Mouse (Mus musculus) brain, adult 2 months (tissue): ENCODE results near the gene Tnpo1.

ENCODE experiments used
- DNase-seq: peaks from one replicate; pipeline ENCODE4 v3.0.0; 2011; ENCODE audit warnings: low read depth, low spot score

Tnpo1 gene

DNA sequence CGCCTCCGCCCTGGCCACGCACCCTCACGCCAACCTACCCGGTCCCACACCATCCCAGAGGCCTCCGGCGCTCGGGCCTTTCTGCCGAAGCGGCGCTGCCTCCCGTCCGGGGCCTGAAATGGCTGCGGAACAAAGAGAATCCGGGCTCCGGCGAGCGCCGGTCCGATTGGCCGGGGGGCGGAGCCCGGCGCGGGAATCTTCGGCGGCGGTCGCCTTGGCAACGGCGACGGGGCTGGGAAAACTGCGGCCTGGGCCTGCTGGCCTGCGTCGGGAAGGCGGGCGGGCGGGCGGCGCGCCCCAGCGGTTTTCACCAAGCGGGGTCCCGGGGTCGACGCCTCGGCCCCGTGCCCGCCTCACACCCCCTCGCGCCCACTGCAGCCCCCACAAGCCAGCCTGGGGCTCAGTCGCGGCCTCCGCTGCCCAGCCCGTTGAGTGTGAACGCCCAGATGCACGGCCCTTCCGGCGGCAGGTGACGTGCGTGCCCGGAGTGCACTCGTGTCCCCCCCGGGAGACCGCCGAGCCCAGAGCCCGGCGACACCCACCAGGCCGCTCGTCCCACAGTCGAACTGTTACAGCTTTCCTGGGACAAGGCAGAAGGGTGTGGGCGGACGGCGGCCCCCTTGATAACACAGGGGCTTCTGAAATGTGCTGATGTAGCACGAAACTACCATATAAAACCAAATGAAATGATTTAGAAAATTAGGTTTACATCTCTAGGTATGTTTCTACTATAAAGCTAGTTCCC lies at the start of gene Tnpo1:
Gene Tnpo1, minus strand, starts transcription at position 172 of the 745 bp plus-strand sequence.
- DNase-seq: peak; percentile 95

DNA sequence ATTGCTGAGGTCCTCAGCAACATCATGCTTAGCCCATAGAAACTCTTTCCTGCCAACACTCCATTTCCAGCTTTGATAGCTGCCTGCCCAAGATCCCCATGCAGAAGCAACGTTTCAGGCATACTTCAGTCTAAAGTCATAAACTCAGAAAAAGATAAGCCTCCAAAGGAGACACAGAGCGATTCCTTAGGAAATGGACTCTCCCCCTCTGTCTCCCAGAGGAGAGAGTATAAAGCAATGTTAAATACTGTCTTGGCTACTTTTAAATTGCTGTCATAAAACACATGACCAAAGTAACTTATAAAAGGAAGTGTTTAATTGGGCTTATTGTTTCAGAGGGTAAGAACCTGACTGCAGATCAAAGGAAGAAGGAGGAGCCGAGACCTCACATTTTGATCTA lies 45.9 kb upstream of the Tnpo1 start:
- DNase-seq: no peak

DNA sequence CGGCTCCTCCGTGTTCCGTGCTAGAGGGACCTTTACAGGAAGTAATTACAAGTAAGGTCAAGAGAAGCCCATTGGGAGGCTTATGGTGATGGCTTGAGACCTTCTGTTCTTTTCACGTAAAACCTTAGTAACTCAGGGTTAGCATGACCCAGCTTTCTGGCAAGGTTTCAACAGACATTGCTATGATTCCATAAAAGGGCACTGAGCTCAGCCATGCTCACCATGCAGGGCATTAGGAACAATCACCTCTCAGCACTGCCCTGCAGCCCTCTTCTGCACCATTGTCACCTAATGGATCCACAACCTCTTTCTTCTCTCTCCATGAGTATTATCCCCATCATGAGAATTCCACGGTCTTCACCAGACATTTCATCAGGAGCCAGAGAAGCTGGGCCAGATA lies 45.5 kb upstream of the Tnpo1 start:
- no peak for DNase-seq

DNA sequence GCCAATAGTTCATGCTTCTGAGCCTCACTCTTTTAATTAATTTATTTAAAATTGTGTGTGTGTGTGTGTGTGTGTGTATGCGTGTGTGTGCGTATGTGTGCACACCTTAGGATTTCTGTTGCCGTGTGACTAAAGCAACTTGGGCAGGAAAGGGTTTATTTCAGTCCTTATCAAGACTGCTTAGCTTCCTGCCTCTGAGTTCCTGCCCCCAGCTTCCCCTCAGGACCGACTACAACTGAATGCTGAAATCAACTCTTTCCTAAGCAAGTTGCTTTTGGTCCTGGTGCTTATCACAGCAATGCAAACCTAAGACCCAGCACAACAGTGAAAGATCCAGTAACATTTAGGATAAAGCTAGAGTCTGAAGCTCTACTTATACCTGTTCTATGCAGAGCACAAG lies 42.3 kb upstream of the Tnpo1 start:
- no peak for DNase-seq

DNA sequence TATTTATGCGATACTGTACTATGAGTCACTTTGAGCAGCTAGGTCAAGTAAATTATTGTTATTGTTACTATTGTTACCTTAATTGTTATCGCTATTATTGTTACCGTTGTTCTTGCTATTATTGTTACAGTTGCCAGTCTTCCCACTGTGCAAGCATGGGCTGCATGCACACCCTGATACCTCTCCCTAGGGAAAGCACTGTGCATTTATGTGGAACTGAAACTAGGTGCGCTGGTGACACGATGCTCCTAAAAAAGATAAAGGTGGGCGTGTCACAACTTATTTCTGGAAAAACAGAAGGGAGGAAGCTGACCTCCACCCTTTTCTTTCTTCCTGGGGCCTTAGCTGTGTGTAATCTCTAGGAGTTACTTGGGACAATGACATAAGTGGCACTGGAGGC lies 41.8 kb upstream of the Tnpo1 start:
- no peak for DNase-seq

DNA sequence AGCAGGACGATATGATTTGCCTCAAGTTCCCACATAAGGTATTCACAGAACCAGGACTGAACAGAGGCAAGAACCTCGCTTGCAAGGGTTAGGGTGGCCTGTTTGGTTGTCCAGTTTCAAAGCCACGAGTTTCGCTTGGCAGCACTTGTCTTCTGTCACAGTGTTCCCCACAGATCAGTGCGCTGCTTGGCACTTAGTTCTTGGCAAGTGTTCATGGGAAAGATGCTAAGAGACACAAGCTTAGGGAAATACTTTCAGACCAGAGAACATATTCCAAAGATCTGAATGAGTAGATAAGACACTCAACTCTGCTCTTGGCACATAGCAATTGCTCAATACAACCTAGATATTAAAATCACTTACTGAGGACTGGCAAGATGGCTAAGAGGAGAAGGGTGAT lies 40.4 kb upstream of the Tnpo1 start:
- DNase-seq: no peak

DNA sequence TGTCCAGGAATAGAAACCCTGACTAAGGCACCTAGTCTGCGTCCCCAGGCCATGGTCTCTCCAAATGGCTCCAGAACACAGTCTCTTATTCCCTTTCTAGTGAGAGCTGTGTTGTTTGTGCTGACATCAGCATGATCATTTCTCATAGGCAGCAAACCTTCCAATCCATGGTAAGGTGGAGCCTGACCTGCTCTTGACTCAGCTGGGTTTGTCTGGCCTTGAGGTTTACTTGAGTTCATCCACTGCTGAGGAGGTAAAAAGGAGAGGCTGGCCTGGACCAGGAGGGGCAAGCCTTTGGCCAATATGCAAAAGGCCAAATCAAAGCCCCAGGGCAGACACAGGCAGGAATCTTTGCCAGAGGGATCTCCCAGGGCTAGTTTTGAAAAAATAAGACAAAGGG lies 37.4 kb upstream of the Tnpo1 start:
- no peak for DNase-seq

DNA sequence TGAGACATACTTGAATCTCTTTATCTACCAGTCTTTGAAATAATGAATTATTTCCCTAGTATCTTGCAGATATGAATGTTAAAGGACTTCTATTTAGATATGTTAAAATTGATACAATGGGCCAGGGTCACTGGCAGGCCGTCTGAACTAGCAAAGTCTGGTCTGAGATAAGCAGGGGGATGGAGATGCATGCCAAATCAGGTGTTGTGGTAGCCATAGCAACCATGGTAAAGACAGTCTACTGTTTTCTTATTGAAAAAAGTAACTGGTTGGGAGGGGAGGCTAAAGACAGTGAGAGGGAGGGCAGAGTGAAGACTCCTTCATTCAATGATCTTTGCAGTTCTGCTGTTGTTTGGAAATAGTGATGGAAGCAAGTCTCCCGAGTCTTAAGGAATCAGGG lies 32.0 kb upstream of the Tnpo1 start:
- no peak for DNase-seq

DNA sequence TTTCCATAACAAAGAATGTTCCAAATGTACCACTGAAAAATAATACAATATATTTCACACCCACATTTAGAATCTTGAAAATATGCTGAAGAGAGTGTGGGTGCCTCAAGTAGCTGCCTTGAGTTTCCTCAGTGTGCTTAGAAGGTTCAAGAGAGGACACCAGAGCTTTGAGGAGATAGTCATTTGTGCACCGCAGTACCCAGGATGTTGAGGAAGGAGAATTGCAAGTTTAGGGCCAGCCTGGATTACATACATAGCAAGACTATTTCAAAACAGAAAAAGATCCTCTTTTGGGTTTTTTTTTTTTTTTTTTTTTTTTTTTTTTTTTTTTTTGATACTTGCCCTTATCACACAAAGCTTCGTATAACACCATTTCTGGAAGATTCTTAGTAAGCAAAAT lies 30.0 kb upstream of the Tnpo1 start:
- peak; percentile 26 for DNase-seq

DNA sequence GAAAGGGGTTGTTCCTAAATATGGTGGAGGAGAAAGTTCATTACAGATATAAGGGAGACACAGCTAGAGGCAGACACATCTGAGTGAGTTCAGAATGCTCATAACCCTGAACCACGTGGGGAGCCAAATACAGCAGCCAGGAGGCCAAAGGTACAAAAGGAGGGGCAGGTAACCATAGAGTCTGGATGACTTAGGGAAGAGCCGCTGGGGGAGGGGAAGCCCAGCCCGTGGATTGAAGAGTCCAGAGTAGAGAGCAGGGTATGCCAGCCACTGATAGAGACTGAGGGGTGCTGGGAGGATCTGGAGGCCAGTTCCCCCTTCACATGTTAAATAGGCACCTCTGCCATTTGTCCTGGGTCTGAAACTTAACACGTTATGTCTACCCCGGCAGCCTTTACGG lies 29.5 kb upstream of the Tnpo1 start:
- no peak for DNase-seq

DNA sequence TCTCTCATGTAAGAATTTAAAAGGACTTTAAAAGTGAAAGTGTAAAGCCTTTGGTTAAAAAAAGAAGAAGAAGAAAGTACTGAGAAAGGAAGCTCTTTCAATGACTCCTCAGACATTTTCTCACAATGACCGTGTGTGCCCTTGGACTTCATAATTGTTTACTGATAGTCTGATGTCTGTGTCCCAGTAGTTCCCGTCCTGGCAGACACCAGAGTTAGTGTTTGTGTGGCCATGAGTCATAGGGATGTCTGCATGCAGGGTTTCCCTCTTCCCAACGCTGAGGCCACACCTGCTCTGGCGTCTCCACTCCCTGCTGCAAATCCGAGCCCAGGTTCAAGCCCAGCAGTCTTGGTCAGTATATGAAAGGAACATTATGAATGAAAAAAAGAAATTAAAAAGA lies 29.0 kb upstream of the Tnpo1 start:
- peak; percentile 30 for DNase-seq

DNA sequence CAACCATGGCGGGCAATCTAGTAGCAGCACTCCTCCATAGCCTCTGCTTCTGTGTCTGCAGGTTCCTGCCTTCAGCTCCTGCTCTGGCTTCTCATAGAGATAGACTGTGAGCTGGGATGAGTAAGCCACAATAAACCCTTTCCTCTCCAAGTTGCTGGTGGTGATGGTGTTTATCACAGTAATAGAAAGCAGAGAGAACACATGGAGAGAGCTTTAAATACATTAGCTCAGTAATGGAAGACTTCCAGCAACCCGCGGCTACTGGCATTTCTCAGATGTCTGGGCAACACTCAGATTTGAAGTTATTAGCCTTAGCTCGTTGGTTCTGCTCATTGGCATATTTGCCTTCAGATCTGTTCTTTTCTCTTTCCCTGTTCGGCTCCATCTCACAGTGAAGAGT lies 27.6 kb upstream of the Tnpo1 start:
- peak; percentile 65 for DNase-seq

DNA sequence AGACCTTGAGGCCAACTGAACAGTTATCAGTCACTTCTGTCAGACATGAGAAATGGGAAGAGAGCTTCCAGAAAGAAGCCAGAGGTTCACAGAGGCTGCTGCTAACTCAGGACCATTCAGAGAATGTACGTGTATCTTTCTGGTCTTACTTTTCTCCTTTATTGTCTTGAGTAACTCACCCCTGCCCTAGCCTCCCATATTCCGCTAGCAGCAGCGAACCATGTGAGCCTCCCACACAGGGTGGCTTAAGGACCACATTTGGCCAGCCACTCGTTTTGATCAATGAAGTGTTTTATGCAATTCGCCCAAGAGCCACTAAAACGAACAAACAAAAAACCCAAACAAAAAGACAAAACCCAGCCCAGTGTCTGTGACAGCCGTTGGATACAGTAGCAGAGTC lies 25.8 kb upstream of the Tnpo1 start:
- DNase-seq: no peak

DNA sequence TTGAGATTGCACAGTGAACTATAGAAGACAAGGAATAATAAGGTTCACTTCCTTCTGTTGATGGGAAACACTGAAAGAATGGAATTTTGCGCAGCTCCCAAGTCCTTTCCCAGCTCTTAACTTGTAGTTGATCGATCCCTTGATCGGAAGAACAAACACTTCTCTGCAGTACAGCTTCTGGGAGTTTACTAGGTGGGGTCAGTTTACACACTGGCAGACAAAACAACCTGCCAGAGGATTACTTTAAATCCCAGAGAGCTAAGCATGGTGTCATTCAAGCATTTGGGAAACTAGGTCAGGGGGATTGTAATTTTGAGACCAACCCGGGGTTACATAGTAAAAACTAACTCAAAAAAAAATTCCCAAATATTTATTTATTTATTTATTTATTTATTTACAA lies 22.0 kb upstream of the Tnpo1 start:
- DNase-seq: no peak

DNA sequence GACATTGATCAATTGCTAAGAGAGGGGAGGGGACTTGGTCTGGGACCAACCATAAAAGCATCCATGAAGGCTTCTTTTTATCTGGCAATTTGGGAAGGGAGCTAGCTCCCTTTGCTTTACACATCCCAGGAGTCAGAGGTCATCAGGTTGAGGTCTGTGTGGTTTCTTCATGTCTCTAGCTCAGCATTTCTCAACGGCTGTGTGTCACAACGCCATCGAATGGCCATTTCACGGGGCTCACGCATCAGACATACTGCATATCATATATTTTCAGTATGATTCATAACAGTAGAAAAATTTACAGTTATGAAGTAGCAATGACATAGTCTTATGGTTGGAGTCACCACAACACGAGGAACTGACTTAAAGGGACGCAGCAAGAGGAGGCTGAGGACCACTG lies 20.2 kb upstream of the Tnpo1 start:
- no peak for DNase-seq

DNA sequence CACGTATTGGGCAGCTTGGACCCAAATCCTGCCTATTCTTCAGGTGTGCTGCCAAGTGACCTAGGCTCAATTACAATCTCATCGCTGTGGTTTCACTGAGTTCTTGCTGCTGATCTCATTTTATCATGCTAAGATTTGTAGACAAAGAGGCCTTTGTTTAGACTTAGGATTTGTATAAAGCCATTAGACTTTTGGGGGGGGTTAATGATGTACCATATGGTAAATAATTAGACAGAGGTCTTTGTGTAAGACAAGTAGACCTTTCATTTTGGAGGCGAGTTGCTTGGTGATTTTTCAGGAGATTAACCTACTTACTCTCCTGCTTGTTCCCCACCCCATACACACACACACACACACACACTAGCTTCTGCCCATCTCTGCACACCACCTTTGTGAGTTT lies 19.7 kb upstream of the Tnpo1 start:
- DNase-seq: no peak

DNA sequence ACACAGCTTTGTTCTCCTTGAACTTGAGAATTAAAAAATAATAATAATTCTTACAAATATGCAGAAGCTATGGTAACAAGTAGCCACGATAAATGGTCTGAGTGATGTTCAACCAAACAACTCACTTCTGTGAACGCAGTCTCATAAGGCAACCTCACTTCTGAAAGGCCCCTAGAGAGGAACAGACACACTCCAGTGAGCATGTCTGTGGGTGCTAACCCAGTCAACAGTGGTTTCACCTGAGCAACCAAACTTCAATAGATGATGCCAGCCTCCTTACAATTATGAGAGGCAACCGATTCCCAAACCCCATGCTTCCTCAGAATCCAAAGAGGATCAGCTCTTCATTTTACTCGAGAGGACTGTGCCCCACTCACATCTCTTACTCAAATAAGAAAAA lies 19.2 kb upstream of the Tnpo1 start:
- DNase-seq: no peak

DNA sequence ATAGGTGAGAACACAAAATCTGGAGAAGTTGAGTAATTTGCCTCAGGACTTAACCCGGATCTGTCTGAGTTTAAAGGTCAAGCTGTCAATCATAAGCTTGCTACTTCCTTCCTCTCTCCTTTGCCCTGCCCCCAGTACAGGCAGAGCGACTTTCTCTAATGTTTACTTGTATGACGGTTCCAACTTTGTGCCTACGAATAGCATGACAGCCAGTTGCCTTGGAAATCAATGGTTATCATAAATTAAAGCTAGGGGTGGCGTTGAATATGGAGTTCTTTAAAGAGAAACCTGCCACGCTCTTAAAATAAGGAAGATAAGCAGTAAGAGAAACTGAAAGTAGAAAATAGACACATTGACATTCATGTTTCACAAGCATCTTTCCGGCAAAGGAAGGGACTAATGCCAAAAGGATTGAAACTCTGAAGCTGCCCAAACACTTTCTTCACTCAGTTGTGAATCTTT lies 18.5 kb upstream of the Tnpo1 start:
- DNase-seq: peak; percentile 31

DNA sequence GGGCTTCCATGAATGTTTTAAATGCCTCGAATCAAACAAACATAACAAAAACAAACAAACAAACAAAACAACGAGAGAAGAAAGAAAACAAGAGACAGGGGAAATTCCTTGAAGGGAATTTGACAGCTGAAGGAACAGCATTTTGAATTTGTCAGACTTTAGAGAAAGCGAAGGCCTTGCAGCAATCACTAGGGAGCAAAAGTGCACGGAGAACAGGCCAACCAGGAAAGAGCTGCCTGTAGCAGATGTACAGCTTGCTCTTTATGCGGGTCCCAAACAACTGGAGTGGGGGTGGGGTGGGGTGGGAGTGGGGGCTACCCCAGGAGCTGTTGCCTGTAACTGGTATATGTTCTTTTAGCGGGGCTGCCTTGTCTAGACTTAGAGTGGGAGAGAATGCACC lies 16.2 kb upstream of the Tnpo1 start:
- no peak for DNase-seq

DNA sequence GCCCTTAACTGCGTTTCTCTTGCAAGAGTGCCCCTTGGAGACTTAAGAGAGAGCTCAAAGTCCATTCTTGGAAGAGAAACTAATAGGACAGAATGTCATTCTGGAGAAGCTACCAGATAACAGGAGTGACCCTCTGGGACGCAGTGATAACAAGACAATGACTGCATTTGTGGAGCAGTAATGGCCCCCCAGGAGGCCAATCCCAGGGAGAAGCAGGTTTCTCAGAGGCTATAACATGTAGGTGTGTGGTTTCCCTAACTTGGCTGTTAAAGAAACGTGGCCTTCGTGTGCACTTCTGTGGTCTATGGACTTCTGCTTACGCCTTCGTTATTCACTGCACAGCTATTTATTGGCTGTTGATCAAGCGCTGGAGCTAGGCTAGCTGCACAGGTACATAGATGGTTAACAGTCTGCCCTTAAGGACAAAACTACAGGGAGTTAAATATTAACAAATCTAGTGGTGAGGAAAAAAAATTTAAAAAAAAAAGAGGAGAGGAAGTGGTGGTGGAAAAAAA lies 15.7 kb upstream of the Tnpo1 start:
- DNase-seq: no peak

DNA sequence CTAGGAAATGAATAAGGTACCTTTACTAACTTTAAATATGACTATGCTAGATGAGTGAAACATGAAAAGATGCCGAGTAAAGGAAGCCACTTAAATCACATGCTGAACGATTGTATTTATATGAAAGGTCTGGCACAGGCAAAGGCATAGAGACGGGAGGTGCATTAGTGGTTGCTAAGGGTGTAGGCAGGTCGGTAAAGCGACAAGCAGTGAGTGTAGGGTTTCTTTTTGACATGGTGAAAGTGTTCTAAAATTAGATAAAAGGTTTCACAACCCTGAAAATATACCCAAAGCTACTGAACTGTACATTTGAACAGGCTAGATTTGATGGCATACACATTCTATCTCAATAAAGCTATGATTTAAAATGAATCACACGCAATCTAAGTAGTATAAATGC lies 10.9 kb upstream of the Tnpo1 start:
- DNase-seq: peak; percentile 30

DNA sequence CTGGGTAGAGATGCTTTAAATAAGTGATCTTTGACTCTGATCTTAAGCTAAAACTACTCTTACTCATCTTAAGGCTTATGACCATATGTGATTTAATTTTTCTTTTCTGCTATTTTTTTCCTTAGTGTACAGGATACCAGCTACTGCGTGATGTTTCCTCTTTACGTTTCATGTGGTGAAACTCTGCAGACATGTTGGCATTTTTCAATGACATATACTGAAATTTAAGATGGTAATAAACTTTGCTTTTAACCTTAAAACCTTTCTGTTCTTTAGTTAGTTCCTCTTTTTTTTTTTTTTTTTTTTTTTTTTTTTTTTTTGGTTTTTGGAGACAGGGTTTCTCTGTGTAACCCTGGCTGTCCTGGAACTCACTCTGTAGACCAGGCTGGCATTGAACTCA lies 2.7 kb upstream of the Tnpo1 start:
- no peak for DNase-seq

DNA sequence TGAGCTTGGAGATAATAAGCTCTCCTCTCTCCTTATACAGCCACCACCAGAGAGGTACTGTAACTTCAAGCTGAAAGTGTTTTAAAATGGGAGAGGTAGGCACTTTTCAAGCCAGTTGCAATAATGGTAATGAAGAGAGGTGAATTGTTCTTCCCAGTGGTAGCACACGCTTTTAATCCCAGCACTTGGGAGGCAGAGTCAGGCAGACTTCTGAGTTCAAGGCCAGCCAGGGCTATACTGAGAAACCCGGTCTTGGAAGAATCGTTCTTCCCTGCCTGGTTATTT lies 716 bp upstream of the Tnpo1 start:
- DNase-seq: no peak
